Mouse (Mus musculus): ENCODE results near the gene Rasal3.

DNA sequence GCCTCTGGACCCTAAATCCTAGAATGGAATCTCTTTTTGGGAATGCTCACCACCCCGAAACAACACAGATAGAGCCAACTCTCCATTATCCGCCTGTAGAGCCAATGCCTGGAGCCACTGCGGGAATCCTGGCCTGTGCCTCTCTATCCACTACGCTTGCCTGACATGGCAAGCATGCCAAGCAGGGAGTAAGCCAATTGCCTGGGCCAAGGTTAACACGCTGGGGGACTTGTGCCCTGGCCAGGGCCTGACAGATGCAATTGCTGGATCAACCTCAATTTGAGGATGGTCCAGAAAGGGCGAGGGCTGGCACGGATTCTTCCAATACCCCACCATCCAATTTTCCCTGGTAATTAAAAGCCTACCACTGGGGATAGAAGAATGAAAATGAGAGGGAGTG lies 20.8 kb downstream of the Rasal3 start:
- no peak for TF ChIP-seq POLR2A (IDR thresholded peaks at IDR 0.05; ENCODE audit: control insufficient read depth, low read depth, low read length)
- no peak for TF ChIP-seq CTCF (IDR thresholded peaks at IDR 0.05; ENCODE audit: control insufficient read depth, insufficient read depth, insufficient replicate concordance, low read depth, low read length)
